Mouse (Mus musculus): ENCODE measurements around the gene Chchd6.
A peak's percentile ranks its signal among the peaks of the same experiment; 100 is the strongest.

The Chchd6 gene

GRCm38 (mm10) chr6:89584634-89585409, 10.6 kb downstream of the Chchd6 start:
- DNase-seq, result peak in 1 of 2 experiments; percentile 10

- DNase-seq, result no peak
Observed at GRCm38 (mm10) chr6:89583170-89583569, 12.3 kb downstream of the Chchd6 start.

- DNase-seq, result no peak
Observed at GRCm38 (mm10) chr6:89574641-89575040, 20.8 kb downstream of the Chchd6 start.

GRCm38 (mm10) chr6:89573768-89574167, 21.7 kb downstream of the Chchd6 start:
- no peak for DNase-seq

- no peak for DNase-seq
Observed at GRCm38 (mm10) chr6:89572921-89573636, 22.4 kb downstream of the Chchd6 start.

- DNase-seq, result no peak
Observed at GRCm38 (mm10) chr6:89569370-89569769, 26.1 kb downstream of the Chchd6 start.

- no peak for DNase-seq
Observed at GRCm38 (mm10) chr6:89566740-89567139, 28.7 kb downstream of the Chchd6 start.

GRCm38 (mm10) chr6:89563381-89563780, 32.1 kb downstream of the Chchd6 start:
- no peak for DNase-seq

GRCm38 (mm10) chr6:89560826-89561225, 34.6 kb downstream of the Chchd6 start:
- no peak for DNase-seq

GRCm38 (mm10) chr6:89557654-89558053, 37.8 kb downstream of the Chchd6 start:
- DNase-seq, result no peak

- DNase-seq, result peak; percentile 37 to 39
Observed at GRCm38 (mm10) chr6:89556566-89556965, 38.9 kb downstream of the Chchd6 start.

- DNase-seq, result no peak
Observed at GRCm38 (mm10) chr6:89555971-89556370, 39.5 kb downstream of the Chchd6 start.

GRCm38 (mm10) chr6:89554029-89554428, 41.4 kb downstream of the Chchd6 start:
- no peak for DNase-seq

GRCm38 (mm10) chr6:89553012-89553704, 42.3 kb downstream of the Chchd6 start:
- peak; percentile 95 to 96 for DNase-seq

- DNase-seq, result peak; percentile 77 to 85
Observed at GRCm38 (mm10) chr6:89552321-89553011, 43.0 kb downstream of the Chchd6 start.

GRCm38 (mm10) chr6:89549157-89549556, 46.3 kb downstream of the Chchd6 start:
- no peak for DNase-seq

GRCm38 (mm10) chr6:89547951-89548350, 47.5 kb downstream of the Chchd6 start:
- no peak for DNase-seq

- no peak for DNase-seq
Observed at GRCm38 (mm10) chr6:89538102-89538751, 57.2 kb downstream of the Chchd6 start.

GRCm38 (mm10) chr6:89535626-89536225, 59.7 kb downstream of the Chchd6 start:
- DNase-seq, result no peak

- peak; percentile 75 to 80 for DNase-seq
Observed at GRCm38 (mm10) chr6:89524766-89525165, 70.7 kb downstream of the Chchd6 start.

GRCm38 (mm10) chr6:89510154-89510553, 85.3 kb downstream of the Chchd6 start:
- DNase-seq, result no peak

GRCm38 (mm10) chr6:89508725-89509124, 86.7 kb downstream of the Chchd6 start:
- DNase-seq, result no peak

Measured in cerebellum, postnatal 10 days (tissue).